Mouse (Mus musculus) myocyte (in vitro differentiated cells): ENCODE measurements around the gene Traf2.

Source experiments
- E2F4 ChIP-seq: IDR thresholded peaks from one replicate; pipeline ENCODE4 v1.6.1; 2011; ENCODE audit warnings: mild to moderate bottlenecking, control low read depth, moderate library complexity; ENCODE audit not compliant: insufficient read depth
- MAX ChIP-seq: IDR thresholded peaks from one replicate; pipeline ENCODE4 v1.6.1; 2011; ENCODE audit warnings: low read depth, mild to moderate bottlenecking, control low read depth
- POLR2A ChIP-seq: IDR thresholded peaks from one replicate; pipeline ENCODE4 v1.6.1; 2011; ENCODE audit warnings: low read depth, mild to moderate bottlenecking, control low read depth, moderate library complexity; ENCODE audit not compliant: insufficient read length
- SRF ChIP-seq: IDR thresholded peaks from one replicate; pipeline ENCODE4 v1.6.1; 2011; ENCODE audit warnings: low read depth; ENCODE audit not compliant: control insufficient read depth, insufficient read length

GRCm38 (mm10) chr2:25565741-25566140 lies 19.0 kb upstream of the Traf2 start:
- TF ChIP-seq SRF: no peak
- no peak for TF ChIP-seq POLR2A
- no peak for TF ChIP-seq MAX
- no peak for TF ChIP-seq E2F4
